Mouse (Mus musculus): ENCODE measurements at regions not wholly inside any gene's neighbourhood (a gene's known extent, or its start where the extent isn't known, plus 50 kb on each side); places are given as distances from the start of the nearest gene placed in this dataset.
A peak's percentile ranks its signal among the peaks of the same experiment; 100 is the strongest.

- Histone ChIP-seq H3K4me1 (no peaks in the 10 kb centered on the region), H3K36me3 (replicated peaks; ENCODE audit: low read length) (no peaks in the 10 kb centered on the region), H3K9me3 (no peaks in the 10 kb centered on the region), H3K27me3 (replicated peaks) (no peaks in the 10 kb centered on the region), H3K4me3 (replicated peaks) (no peak overlapping the region)
- TF ChIP-seq FLI1 (IDR thresholded peaks at IDR 0.05; ENCODE audit: low read length) (no peak), GATA1 (IDR thresholded peaks at IDR 0.05; ENCODE audit: borderline replicate concordance, low read length) (no peak)
Observed at GRCm38 (mm10) chr17:15942378-15942777, 111.5 kb upstream of the Rgmb start.

DNA sequence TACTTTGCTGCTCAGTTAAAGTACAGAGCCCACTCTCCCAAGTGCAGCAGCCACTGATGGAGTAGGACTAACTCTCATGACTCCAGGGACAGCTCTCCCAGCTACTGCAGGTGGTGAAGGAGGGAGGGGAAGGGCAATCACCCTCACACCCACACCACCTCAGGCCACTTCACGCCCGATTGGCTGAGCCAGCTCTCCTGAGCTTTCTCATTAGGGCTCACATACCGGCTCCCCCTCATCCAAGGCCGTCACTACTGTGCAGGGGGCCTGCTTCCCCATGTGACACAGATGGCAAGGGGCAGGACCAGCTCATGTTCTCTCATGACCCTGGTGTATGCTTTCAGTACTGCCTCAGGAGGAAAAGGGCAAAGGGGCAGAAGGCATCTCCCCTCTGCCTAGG, 87.8 kb upstream of the Rgmb start:
- H3K27me3 ChIP-seq (replicated peaks): no peaks in the 10 kb centered on the region
- H3K4me1 ChIP-seq: no peaks in the 10 kb centered on the region
- H3K4me3 ChIP-seq (replicated peaks): peak overlapping the region; percentile 9
- H3K9me3 ChIP-seq: peaks cover 11% of the 10 kb centered on the region; the same call in 1 of the 2 replicates
- TF ChIP-seq FLI1 (IDR thresholded peaks at IDR 0.05; ENCODE audit: low read length) (no peak), GATA1 (IDR thresholded peaks at IDR 0.05; ENCODE audit: borderline replicate concordance, low read length) (no peak)
- H3K36me3 ChIP-seq (replicated peaks; ENCODE audit: low read length): no peaks in the 10 kb centered on the region

DNA sequence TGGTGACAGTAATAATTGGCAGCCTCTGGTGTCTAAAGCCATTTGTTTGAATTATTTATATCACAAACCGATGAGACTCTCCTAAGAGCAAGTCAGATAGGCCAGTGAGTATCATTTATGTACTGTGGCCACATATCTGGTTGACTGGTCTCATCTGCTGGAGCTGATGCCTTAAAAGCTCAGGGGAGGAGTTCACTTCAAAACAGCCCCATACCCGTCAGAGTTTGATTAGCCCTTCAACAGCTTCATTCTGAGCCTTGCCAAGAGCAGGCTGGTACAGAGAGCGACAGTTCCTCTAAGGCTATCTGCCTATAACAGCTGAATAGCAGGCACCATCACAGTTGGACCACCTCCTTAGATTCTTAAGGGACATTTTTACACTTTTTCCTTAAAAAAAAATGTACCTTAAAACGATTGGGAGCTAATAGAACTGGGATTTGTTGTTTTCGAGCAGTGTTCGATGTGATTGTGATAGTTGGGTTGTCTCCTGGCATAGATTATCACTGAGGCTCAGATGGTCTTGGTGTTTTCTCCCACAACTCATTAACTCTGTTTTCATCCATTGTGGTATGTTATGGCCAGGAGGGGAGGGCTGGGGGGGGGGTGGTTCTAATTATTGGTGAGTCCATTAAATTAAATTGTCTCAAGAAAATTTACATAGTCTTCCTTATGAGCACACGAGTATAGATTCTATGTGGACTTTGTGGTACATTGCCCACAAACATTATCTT, 68.0 kb upstream of the Rgmb start:
- no peak for TF ChIP-seq GATA1 (IDR thresholded peaks at IDR 0.05; ENCODE audit: borderline replicate concordance, low read length)
- H3K4me3 ChIP-seq (replicated peaks): no peak overlapping the region
- no peaks in the 10 kb centered on the region for H3K4me1 ChIP-seq
- no peaks in the 10 kb centered on the region for H3K36me3 ChIP-seq (replicated peaks; ENCODE audit: low read length)
- no peaks in the 10 kb centered on the region; the same call in 1 of the 2 replicates for H3K9me3 ChIP-seq
- H3K27me3 ChIP-seq (replicated peaks): no peaks in the 10 kb centered on the region

DNA sequence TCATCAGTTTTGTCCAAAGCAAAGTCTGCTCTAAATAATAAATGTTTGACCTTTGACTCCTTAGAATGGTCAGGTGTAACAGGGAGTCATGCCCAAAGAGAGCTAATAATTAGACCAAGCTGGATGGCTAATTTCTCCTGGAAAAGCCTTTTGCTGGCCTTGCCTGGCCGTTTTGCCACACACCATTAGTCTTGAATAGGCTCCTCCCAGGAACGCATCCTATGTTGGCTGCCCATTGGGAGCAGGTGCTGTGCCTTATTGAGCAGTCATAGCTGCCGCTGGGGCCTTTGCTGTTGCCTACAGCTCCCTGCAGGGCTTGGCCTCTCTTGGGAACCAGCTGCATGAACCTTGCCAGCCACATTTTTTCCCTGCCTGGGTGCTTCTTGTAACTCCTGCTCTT, 65.1 kb upstream of the Rgmb start:
- no peak for TF ChIP-seq GATA1 (IDR thresholded peaks at IDR 0.05; ENCODE audit: borderline replicate concordance, low read length)

DNA sequence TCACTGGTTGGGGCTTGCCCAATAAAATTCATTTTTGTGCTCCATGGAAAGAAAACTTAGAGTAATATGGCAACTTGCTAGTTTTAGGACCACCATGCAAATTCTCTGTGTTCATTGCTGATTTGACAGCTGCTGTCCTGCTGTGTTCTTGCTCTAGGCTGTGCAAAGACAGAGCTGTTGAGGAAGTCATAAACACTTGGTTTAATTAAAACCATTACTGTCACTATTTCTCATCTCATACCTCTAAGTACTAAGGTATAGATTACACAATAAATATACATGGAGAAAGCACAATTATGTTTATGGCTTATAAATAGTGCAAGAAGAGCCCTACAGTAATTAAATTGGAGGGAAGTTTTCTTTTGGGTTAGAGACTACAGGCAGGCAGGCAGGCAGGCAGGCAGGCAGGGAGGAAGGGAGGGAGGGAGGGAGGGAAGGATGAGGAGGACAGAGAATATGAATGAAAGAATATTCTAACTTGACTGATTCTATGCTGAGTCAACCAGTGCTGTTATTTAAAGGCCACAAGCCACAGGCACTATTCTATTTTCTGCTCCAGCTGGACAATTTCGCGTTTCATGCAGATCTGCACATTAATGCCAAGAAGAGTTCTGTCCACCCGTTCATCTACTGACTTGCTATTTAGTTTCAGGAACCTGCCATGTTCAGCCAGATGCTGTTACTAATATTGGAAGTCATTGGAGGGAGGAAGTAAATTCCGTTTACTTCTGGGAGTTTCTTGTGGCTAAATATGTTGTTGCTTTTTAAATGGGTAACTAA, 61.2 kb upstream of the Rgmb start:
- Histone ChIP-seq H3K36me3 (replicated peaks; ENCODE audit: low read length) (no peaks in the 10 kb centered on the region), H3K27me3 (replicated peaks) (no peaks in the 10 kb centered on the region), H3K4me3 (replicated peaks) (no peak overlapping the region), H3K4me1 (no peaks in the 10 kb centered on the region), H3K9me3 (peaks cover 9% of the 10 kb centered on the region)
- TF ChIP-seq FLI1 (IDR thresholded peaks at IDR 0.05; ENCODE audit: low read length) (no peak), GATA1 (IDR thresholded peaks at IDR 0.05; ENCODE audit: borderline replicate concordance, low read length) (no peak)

More for the DNA sequence above, 65.1 kb upstream of the Rgmb start:
- Histone ChIP-seq H3K4me3 (replicated peaks) (no peak overlapping the region), H3K4me1 (no peaks in the 10 kb centered on the region), H3K36me3 (replicated peaks; ENCODE audit: low read length) (no peaks in the 10 kb centered on the region), H3K27me3 (replicated peaks) (no peaks in the 10 kb centered on the region), H3K9me3 (no peaks in the 10 kb centered on the region; the same call in 1 of the 2 replicates)

DNA sequence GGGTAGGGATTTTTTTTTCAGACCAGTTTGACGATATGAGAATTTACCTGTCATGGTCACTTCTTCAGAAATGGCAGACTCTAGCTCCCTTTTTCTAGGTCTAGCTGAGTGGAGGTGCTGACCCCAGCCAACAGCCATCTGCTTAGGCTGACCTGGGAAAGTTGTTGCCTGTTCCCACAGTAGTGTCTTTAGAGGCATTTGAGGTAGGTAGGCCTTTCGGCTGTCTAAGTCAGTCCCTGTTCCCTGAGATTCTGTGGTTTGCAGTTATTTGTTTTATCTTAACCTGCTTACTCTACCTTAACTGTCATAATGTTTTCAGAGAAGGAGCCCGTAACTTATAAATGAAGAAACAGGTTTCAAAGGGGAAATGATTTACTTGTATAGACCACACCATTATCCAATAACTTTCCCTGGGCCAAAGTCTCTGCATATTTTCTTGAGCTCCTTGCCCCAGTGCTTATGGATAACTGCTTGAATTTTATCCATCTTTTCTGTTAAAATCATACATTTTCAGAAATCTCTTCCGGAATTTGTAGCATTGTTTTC, 59.8 kb upstream of the Rgmb start:
- Histone ChIP-seq H3K36me3 (replicated peaks; ENCODE audit: low read length) (no peaks in the 10 kb centered on the region), H3K4me3 (replicated peaks) (no peak overlapping the region), H3K4me1 (no peaks in the 10 kb centered on the region), H3K9me3 (peaks cover 9% of the 10 kb centered on the region), H3K27me3 (replicated peaks) (no peaks in the 10 kb centered on the region)
- TF ChIP-seq GATA1 (IDR thresholded peaks at IDR 0.05; ENCODE audit: borderline replicate concordance, low read length): no peak
- TF ChIP-seq FLI1 (IDR thresholded peaks at IDR 0.05; ENCODE audit: low read length): no peak

GRCm38 (mm10) chr17:15882803-15883202, 52.0 kb upstream of the Rgmb start:
- H3K27me3 ChIP-seq (replicated peaks): no peaks in the 10 kb centered on the region
- TF ChIP-seq GATA1 (IDR thresholded peaks at IDR 0.05; ENCODE audit: borderline replicate concordance, low read length) (no peak), FLI1 (IDR thresholded peaks at IDR 0.05; ENCODE audit: low read length) (no peak)

GRCm38 (mm10) chr17:15882245-15882644, 51.4 kb upstream of the Rgmb start:
- Histone ChIP-seq H3K4me3 (replicated peaks) (no peak overlapping the region), H3K27me3 (replicated peaks) (no peaks in the 10 kb centered on the region), H3K36me3 (replicated peaks; ENCODE audit: low read length) (no peaks in the 10 kb centered on the region), H3K9me3 (0 out of 2 replicates have a peak, but pooled peaks cover 8% of the 10 kb centered on the region), H3K4me1 (no peaks in the 10 kb centered on the region)
- no peak for TF ChIP-seq GATA1 (IDR thresholded peaks at IDR 0.05; ENCODE audit: borderline replicate concordance, low read length)
- no peak for TF ChIP-seq FLI1 (IDR thresholded peaks at IDR 0.05; ENCODE audit: low read length)

More at GRCm38 (mm10) chr17:15882803-15883202, 52.0 kb upstream of the Rgmb start:
- 0 out of 2 replicates have a peak, but pooled peaks cover 8% of the 10 kb centered on the region for H3K9me3 ChIP-seq
- H3K4me3 ChIP-seq (replicated peaks): no peak overlapping the region
- no peaks in the 10 kb centered on the region for H3K36me3 ChIP-seq (replicated peaks; ENCODE audit: low read length)
- no peaks in the 10 kb centered on the region for H3K4me1 ChIP-seq
